Mouse (Mus musculus): ENCODE measurements at regions not wholly inside any gene's neighbourhood (a gene's known extent, or its start where the extent isn't known, plus 50 kb on each side); places are given as distances from the start of the nearest gene placed in this dataset.

DNA sequence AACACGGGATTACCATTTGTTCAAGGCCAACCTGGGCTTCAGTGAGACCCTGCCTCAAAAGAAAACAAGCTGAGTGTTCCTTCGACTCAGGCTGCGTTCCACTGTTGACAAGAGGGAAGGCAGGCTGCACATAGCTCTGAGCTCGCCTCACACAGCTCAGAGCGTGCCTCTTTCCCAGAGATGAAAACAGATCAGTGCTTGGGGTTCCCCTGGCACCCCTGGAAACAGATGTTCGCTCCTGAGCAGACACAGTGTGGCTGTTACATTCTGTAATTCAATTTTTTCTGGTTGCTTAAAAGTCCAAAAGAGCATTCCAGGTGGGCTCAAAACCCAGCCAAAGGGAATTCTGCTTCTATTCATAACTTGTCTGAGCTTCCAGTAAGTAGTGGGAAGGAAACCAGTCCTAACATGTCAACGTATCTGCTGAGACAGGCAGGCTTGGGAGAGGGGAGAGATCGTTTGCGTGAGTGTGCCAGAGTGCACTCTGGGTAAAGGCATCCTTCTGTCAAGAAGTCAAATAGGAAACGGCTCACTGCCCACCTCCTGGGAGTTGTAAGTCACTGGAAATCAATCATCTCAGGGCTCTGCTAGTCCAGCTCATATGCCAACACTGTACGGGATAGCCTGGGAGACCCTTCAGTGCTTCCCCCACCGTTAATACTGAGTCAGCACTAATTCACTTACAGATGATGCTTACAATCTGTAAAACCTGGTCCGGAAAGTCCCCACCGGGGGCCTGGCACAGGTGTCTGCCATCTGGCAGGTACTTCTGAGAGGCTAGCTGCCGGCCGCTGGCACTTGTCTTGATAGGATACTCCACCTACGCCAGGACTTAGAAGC, 107.3 kb upstream of the Tmem150c start:
- no peak for DNase-seq
- intact Hi-C loops (cut with DNase I), result no loop called here
- Histone ChIP-seq H3K4me3 (no peak overlapping the region), H3K27ac (no peak overlapping the region)
- no peak for TF ChIP-seq CTCF (IDR thresholded peaks at IDR 0.05)

DNA sequence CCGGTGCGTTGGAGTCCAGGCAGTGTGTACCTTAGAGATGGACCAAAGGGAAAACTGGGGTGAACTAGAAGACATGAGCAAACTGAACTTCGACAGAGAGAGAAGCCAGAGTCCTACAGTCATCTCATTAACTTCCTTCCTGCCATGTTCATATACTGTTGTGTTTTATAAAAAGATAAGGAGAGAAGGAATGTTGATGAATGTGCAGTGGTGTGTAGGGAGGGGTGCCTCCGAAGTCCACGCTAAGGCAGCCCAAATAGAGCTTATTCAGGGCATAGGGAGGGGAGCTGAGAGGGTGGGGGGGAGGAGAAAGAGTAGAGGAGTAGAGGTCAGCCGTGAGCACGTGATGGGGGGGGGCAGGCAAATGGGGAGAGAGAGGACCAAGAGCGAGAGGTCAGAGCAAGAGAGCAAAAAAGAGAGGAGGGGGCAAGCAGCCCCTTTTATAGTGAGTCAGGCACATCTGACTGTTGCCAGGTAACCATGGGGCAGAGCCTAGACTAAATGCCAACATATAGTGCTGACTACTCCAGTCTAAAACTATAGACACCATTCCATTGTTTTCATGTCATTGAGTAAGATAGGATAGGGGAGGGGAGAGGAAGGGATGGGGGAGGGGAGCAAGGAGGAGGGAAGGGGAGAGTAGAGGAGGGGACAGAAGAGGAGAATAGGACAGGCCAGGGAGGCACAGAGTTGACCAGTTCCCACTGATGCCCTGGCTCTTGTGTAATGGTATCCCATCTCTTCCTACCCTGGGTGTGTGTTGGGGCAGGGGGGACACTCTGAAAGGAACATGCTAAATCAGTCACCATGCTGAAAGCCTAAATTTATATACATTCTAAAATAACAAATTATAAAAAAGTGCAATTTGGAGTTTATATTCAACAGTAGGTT, 100.4 kb upstream of the Tmem150c start:
- Histone ChIP-seq H3K27ac (no peak overlapping the region), H3K4me3 (no peak overlapping the region)
- no peak for TF ChIP-seq CTCF (IDR thresholded peaks at IDR 0.05)
- intact Hi-C loops (cut with DNase I), result no loop called here
- no peak for DNase-seq

DNA sequence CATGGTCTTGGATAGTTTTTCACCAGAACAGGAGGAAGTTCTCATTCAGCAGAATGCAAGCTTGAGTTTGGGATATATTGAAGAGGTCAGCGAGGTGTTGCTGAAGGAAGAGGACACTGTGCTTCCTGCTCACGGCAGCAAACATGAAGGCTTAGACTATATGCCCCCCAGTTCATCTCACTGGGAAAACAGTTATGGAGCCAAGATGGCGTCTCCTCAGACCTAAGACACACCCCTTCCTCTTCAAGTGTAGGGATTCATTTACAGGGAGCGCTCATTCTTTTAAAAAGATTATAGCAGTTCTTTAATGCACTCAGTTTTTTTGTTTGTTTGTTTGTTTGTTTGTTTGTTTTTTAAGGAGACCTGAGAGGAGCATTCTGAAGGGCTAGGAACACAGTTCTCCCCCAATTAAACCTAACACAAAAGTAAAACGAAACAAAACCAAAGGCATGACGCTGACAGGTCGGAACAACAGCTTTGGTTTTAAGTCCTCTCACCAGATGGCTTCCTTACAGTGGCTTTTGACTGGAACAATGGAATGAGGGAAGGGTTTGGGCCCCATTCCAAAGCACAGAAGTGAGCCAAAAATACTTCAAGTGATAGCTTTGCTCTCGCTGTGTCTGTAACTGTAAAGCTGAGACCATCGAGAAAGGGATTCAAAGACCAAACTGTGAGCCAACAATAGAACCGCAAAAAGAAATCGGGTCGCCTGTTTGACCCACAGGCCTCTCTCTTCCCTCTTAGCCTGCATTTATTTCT, 99.5 kb upstream of the Tmem150c start:
- intact Hi-C loops (cut with DNase I), result no loop called here
- TF ChIP-seq CTCF (IDR thresholded peaks at IDR 0.05), result no peak
- H3K4me3 ChIP-seq, result peak overlapping the region; percentile 50
- DNase-seq, result no peak
- no peak overlapping the region for H3K27ac ChIP-seq

DNA sequence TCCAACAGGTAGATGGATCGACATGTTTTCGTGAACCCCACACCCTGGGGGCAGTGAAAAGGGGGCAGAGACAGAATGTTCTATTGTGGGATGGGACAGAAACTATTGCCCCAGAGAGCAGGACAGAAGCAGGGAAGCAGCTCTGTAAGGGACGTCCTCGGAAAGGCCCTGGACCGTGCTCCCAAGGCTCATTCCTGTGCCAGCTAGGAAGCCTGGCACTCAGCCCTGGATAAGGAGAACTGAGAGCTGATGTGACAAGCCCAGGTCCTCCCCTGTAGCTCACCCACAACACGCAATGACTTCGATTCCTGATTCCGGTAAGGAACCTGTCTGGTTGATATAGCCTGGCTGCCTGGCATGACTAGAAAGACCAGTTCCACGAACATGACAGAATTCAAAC, 95.7 kb upstream of the Tmem150c start:
- H3K27ac ChIP-seq, result no peak overlapping the region
- TF ChIP-seq CTCF (IDR thresholded peaks at IDR 0.05), result no peak
- H3K4me3 ChIP-seq, result no peak overlapping the region
- intact Hi-C loops (cut with DNase I), result no loop called here
- no peak for DNase-seq

- Histone ChIP-seq H3K4me3 (no peak overlapping the region), H3K27ac (no peak overlapping the region)
- no peak for TF ChIP-seq CTCF (IDR thresholded peaks at IDR 0.05)
- DNase-seq, result no peak
- intact Hi-C loops (cut with DNase I), result no loop called here
Observed at GRCm38 (mm10) chr5:100252036-100252435, 92.4 kb upstream of the Tmem150c start.

GRCm38 (mm10) chr5:100249757-100250156, 90.1 kb upstream of the Tmem150c start:
- no peak overlapping the region for H3K4me3 ChIP-seq
- peak; percentile 78 for TF ChIP-seq CTCF (IDR thresholded peaks at IDR 0.05)
- intact Hi-C loops (cut with DNase I), result loop anchor here (5.0 to 10.0 kb wide), 2 partner anchors 73 to 325 kb away; no protein-coding TSS in a partner anchor
- no peak overlapping the region for H3K27ac ChIP-seq
- DNase-seq, result no peak

DNA sequence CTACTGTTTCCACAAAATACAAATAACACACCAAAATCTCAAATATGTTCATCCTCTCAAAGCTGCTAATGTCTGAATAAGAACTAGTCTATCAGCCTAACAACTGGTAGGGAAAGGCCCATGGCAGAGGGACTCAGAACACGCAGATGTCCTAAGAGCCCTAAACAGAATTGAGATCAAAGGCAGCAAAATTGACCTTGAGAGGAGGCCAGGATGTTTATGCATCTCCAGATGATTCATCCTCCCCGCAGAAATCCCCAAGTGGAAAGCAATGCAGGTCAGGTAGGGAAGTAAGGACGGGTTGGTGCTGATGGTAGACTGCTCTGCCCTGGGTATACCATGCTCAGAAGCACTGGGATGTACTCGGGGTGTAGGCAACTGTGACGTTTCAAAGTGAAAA, 89.0 kb upstream of the Tmem150c start:
- no peak for TF ChIP-seq CTCF (IDR thresholded peaks at IDR 0.05)
- intact Hi-C loops (cut with DNase I), result loop anchor here (5.0 to 10.0 kb wide), 2 partner anchors 74 to 324 kb away; no protein-coding TSS in a partner anchor
- Histone ChIP-seq H3K4me3 (no peak overlapping the region), H3K27ac (no peak overlapping the region)
- no peak for DNase-seq

DNA sequence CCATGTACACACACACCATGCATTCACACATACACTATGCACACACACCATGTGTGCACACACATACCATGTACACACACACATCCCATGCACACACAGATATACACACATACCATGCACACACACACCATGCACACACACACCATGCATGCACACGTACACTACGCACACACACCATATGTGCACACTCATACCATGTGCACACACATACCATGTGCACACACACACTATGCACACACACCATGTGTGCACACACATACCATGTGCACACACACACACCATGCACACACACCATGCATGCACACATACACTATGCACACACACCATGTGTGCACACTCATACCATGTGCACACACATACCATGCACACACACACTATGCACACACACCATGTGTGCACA, 87.1 kb upstream of the Tmem150c start:
- no peak for DNase-seq
- H3K27ac ChIP-seq, result no peak overlapping the region
- no peak overlapping the region for H3K4me3 ChIP-seq
- no peak for TF ChIP-seq CTCF (IDR thresholded peaks at IDR 0.05)
- intact Hi-C loops (cut with DNase I), result loop anchor here (5.0 to 10.0 kb wide), 2 partner anchors 76 to 322 kb away; no protein-coding TSS in a partner anchor

DNA sequence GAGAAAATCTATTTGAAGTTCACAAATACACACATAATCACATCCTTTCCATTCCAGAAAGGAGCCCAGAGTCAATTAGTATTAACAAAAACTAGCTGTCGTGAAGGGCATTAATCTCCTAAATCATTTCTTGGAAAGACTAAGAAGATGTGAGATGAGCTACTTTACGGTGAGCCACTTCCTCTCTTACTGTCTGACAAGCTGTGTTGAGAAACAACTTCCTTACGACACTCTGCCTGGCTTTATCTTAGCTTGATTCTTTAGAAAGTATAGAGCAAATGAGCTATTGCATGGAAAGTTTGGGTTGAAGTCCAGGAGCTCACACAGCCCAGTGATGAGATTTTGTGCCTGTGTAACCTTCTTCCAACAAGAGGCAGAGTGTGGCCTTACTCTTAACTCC, 85.2 kb upstream of the Tmem150c start:
- Histone ChIP-seq H3K27ac (no peak overlapping the region), H3K4me3 (no peak overlapping the region)
- TF ChIP-seq CTCF (IDR thresholded peaks at IDR 0.05), result no peak
- intact Hi-C loops (cut with DNase I), result loop anchor here (5.0 to 10.0 kb wide), 2 partner anchors 77 to 320 kb away; no protein-coding TSS in a partner anchor
- no peak for DNase-seq

GRCm38 (mm10) chr5:100240876-100241275, 81.3 kb upstream of the Tmem150c start:
- TF ChIP-seq CTCF (IDR thresholded peaks at IDR 0.05), result peak; percentile 78
- peak; percentile 33 for DNase-seq
- H3K4me3 ChIP-seq, result no peak overlapping the region
- no peak overlapping the region for H3K27ac ChIP-seq
- intact Hi-C loops (cut with DNase I), result loop anchor here (2.0 to 10.0 kb wide), 2 partner anchors 170 to 316 kb away; no protein-coding TSS in a partner anchor

- TF ChIP-seq CTCF (IDR thresholded peaks at IDR 0.05), result no peak
- intact Hi-C loops (cut with DNase I), result loop anchor here (2.0 to 10.0 kb wide), 2 partner anchors 169 to 315 kb away; no protein-coding TSS in a partner anchor
- DNase-seq, result no peak
- H3K4me3 ChIP-seq, result no peak overlapping the region
- no peak overlapping the region for H3K27ac ChIP-seq
Observed at GRCm38 (mm10) chr5:100239632-100240031, 80.0 kb upstream of the Tmem150c start.
